Mouse (Mus musculus) cerebellum, postnatal 4 days (tissue): ENCODE measurements at regions not wholly inside any gene's neighbourhood (a gene's known extent, or its start where the extent isn't known, plus 50 kb on each side); places are given as distances from the start of the nearest gene placed in this dataset.
A peak's percentile ranks its signal among the peaks of the same experiment; 100 is the strongest.

Experiments used
- DNase-seq, 2 experiments: peaks; one replicate each; pipeline ENCODE4 v3.0.0; 2022; ENCODE audit warnings: low spot score in 2 of 2, mixed read lengths in 1 of 2

GRCm38 (mm10) chr16:29861056-29861455, 203.1 kb upstream of the Hes1 start:
- DNase-seq, result peak in 1 of 2 experiments; percentile 61

DNA sequence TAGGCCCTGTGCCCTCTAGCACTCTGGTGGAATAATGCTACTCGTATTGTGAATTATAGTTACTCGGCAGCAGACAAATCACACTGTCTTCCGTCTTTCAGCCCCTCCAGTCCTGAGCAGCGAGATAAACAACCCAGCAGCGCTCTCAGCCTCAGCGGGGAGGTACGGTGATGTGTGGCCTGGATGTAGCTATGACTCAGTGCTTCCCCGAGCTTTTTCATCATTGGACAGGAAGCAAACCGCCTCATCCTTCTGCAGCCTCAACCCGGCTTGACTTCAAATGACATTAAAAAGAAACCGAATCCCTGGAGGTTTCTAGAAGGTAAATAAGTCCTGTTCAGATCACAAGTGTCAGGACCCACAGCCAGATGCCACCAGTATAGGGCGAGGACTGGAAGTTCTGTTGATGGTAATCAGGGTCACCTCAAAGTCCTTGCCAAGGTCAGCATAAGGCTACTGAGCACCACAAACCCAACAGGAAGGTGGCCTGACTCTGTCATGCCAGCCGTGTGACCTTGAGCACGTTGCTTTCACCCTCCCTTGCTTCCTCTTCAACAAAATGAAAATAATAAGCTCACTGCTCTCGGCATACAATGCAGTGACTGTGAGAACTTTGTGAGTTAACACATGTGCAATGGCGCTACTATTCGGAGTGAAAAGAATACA, 199.0 kb upstream of the Hes1 start:
- DNase-seq, result no peak

- DNase-seq, result no peak
Measured at GRCm38 (mm10) chr16:29871395-29871794, 192.8 kb upstream of the Hes1 start.

DNA sequence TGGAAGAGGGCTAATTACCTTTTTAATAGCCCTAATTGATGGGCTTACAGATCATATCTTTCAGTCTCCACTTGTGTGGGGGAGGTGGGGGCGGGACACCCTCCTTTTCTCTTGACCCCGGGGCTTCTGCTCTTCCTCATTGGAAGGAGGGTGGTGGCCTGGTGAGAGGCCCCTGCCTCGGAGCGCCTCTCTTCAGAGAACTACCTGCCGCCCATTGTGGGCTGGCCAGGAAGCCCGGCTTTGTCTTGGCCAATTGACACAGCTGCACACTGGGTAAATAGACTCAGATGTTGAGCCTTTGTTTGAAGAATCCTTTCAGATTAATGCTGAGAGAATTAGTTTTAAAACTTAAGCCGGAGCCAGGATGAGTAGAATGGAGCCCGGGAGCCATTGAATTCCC, 188.0 kb upstream of the Hes1 start:
- no peak for DNase-seq

- no peak for DNase-seq
Measured at GRCm38 (mm10) chr16:29877372-29878123, 186.6 kb upstream of the Hes1 start.

GRCm38 (mm10) chr16:29879665-29880064, 184.5 kb upstream of the Hes1 start:
- DNase-seq, result no peak

DNA sequence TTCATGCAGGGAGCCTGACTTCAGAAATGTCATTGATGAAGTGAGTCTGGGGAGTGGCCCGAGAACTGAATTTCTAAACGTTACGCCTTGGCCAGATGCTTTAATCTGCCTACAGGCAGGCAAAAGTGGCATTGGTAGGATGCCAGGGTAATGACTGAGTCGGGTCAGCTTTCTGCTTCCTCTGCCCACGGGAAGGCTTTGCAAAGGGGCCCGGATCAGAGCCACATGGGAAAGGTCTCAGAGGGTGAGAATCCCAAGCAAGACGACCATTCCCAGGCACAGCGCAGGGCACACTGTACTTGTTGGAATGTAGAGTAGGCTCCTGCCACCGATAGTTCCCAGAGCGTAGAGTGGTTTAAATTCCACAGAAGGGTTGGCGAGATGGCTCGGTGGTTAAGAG, 182.7 kb upstream of the Hes1 start:
- DNase-seq, result peak in 1 of 2 experiments; percentile 18

GRCm38 (mm10) chr16:29882226-29882972, 181.8 kb upstream of the Hes1 start:
- peak; percentile 48 to 78 for DNase-seq

GRCm38 (mm10) chr16:29883252-29883992, 180.8 kb upstream of the Hes1 start:
- no peak for DNase-seq

DNA sequence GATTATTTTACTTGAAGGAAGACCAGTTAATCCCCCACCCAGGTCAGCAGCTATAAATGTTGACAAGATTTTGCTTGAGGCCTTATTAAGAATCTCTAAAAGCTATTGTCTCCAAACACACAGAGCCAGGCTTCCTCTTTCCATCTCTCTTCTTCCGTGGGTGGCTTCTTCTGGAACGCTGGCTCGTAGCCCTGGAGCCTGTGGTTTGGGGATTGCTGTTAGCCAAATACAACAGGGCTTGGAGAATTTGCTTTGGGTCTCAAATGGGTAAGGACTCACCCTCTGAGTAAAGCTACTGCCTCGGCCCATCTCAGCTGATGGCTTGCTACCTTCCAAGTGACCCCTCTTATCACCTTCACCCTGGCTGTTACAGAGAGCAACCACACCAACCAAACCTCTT, 179.3 kb upstream of the Hes1 start:
- no peak for DNase-seq

DNA sequence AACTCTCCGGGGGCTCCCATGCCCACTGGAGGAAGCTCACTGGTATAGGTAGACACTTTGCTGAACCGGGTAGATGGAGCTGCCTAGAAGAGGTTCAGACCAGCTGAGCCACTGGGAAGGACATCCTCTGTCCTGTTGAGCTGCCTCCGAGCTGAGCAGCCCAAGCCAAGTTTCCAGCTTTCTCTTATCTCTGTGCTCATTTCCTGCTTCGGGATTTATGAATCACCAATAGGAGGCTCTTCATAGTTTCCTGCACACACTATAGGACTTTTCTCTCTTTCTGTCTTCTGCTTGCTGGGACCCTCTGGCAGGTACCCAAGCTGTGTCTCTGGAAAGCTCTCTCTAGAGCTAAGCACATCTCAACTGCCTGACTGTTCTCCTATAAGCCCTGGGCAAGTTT, 177.4 kb upstream of the Hes1 start:
- DNase-seq, result no peak

GRCm38 (mm10) chr16:29889346-29889745, 174.8 kb upstream of the Hes1 start:
- no peak for DNase-seq

GRCm38 (mm10) chr16:29891472-29891871, 172.7 kb upstream of the Hes1 start:
- DNase-seq, result no peak

DNA sequence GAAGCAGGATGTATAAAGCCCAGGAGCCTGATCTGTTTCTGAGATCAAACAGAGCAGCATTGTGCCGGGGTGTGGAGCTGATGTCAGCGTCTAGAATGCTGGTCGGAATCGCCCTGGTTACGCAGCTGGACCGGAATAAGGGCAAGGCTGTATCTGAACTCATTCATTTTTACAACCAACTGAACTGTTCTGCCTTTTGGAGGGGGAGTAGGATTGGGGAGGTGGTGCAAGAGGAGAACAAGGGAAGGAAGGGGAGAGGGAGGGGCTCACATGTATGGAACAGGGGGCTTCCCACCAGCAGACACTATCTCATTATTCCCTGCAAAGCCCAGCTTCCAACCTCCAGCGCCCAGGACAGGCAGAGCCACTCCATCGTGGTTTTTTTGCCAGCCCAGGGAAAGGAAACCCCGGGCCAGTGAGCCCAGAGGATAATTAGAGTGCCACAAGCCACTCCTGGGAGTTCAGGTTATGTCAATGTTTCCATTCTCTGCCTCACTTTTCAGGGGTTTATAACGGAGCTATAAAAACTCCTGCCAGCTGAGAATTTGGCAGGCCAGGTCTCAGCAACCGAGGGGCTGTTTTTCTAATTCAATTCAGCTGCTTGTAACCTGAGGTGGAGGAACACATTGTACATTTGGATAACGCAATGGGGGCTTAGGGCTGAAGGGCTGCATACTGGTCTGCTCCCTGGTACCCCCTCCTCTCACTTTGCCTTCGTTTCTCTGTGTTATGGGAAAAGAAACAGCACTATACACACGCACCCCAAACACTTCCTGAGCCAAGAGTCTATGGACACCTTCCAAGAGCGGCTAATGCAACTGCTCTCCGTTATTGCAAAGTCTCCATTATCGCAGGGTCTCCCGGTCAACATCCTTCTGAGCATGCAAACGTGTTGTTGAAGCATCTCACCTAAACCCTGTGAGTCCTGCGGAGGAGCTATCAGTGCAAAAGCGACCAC, 170.0 kb upstream of the Hes1 start:
- DNase-seq, result peak in 1 of 2 experiments; percentile 29

DNA sequence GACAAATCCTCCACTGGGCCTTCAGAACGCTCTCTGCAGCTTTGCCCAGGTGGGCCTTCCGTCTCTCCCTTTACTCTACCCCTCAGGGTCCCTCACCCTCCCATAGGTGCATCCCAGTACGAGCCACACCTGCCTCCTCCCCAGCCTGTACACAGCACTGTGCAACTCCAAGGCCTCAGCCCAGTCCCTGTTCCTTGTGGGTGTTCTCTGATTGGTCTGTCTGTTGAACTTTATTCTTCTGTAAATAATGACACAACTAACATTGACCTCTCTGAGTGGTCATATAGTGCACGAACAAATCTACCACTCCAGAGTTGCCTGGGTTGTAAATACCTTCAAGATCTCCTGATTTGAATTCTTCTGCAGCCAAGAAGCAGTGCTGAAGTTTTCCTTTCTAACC, 167.8 kb upstream of the Hes1 start:
- DNase-seq, result no peak

- no peak for DNase-seq
Measured at GRCm38 (mm10) chr16:29903510-29903909, 160.7 kb upstream of the Hes1 start.

- DNase-seq, result no peak
Measured at GRCm38 (mm10) chr16:29904183-29904775, 159.9 kb upstream of the Hes1 start.

DNA sequence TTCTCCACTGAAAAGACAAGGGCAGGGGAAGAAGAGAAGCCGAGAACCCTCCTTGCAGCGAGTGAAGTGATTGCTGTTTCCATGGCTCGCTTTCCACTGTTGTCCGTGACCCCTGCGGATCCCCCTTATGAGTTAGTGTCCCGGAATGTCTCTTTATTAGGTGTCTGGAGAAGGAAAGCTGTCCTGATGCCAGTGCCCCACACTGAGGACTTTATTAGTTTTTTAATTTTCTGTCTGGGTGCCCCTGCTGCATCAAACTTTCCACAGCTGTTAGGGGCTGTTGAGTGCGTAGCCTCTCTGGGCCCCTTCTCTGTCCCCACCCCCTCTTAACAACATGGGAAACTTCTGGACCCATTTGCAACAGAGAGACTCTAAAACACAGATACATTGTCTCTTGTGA, 156.9 kb upstream of the Hes1 start:
- DNase-seq, result no peak

DNA sequence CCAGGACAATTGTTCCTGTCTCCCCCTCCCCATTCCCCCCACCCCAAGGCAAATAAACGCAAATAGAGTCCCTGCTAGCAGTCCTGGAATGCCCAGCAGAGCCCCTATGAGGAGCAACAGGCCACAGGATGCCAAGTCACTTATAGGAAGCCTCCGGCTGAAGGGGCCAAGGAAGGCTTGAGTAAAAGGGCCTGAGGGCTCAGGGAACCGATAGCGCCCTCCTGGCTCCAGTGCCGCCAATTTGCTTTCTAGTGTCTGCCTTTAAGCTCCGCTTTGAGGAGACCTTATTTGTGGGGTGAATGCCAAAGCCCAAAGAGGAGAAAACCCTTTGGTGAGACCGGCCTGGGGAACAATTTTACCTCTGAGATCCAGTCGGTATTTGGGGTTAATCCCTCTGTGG, 156.2 kb upstream of the Hes1 start:
- DNase-seq, result no peak

DNA sequence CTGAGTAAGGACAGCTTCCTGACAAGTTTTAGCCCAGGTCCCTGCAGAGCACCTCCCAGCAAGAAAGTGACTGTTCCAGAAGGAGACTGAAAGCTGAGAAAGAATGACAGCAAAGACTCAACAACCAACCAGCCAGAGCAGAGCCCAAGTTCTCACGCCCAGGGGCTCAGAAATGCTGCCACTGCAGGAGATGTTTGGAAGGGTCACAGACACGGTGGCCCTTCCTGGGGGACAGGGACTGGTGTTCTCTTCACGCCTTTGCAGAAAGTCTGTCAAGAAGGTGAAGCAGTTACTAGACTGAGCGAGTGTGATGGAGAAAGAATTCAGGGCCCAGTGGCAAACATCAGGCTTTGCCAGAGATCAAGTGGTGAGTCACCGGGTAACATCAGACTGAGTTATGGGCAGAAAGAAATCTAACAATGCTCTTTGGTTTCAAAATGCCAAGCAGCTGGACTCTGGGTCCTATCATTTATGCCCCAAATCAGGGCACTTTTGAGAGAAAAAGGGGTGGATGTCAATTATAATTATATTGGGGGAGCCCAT, 154.2 kb upstream of the Hes1 start:
- DNase-seq, result no peak
